ENCODE assay signal across 20 mouse cellular contexts in the genomic region with DNA sequence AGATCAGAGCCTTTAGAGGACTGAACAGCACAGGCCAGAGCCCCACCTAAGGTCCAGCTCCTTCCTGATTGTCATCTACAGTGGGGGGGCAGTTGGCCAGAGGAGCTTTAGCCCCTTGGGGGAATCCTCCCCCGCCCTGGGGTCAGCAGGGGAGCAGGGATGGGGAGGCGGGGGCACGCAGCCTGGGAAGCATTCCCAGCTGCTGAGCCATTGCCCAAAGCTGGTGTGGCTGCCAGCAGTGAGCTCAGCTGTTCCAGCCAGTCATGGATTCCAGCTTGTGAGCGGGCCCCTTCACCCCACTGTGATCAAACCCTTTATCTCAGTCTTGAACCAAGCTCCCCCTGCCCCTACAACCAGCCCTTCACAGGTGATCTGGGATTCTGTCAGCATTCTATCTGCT. TPM values are rescaled to one million over a fixed set of nuclear protein-coding genes. Genes with fewer than 3 reads are reported as not detected.
DNase-seq lines count a peak whose midpoint lies in the region; ATAC-seq and TF ChIP-seq lines count a peak whose summit lies in the region.
"Had no signal": no experiment of that assay in that cellular context is flagged by ENCODE, and none has a peak within 500 bp of the region (broad histone marks: within the 10 kb centered on the region; RNA-seq: fewer than 3 reads in every experiment).

No protein-coding gene starts in this region.

- 0 out of 2 replicates have a peak overlapping the region, but pooled peaks have one; percentile 23 for H3K27ac ChIP-seq in layer of hippocampus, adult 2 months
- H3K27ac ChIP-seq: embryonic facial prominence, embryonic 12.5 days; forebrain, embryonic 12.5 days; hindbrain, embryonic 12.5 days; lung, embryonic 15.5 days had no signal

- peak; percentile 30 to 34 for DNase-seq in cerebellum, postnatal 14 days
- DNase-seq in cerebellum, adult 9-10 months: no peak
- peak; percentile 20 to 21 for DNase-seq in layer of hippocampus, adult 2 months (ENCODE audit: low spot score in 2 of 2)
- no peak for DNase-seq in layer of hippocampus, postnatal 14 days (ENCODE audit: low spot score in 2 of 2)
- DNase-seq in NIH3T3 (ENCODE audit: low read depth): peak; percentile 75
- peak; percentile 39 for DNase-seq in heart, postnatal 25 days (ENCODE audit: low spot score)
- DNase-seq in adrenal gland, postnatal 25 days: no peak
- DNase-seq: adrenal gland, postnatal 10 days; cerebellum, postnatal 36 days; kidney, postnatal 25 days; right cerebral cortex, postnatal 14 days had no signal

- no peak for ATAC-seq in megakaryocyte progenitor cell, adult 5-6 weeks (replicated peaks; ENCODE audit: poor library complexity)
- ATAC-seq: intestine, postnatal 0 days had no signal

- no peak overlapping the region for H3K4me3 ChIP-seq in layer of hippocampus, adult 2 months
- H3K4me3 ChIP-seq: embryonic facial prominence, embryonic 12.5 days; forebrain, embryonic 12.5 days; hindbrain, embryonic 12.5 days; lung, embryonic 15.5 days had no signal

- no peak for TF ChIP-seq CTCF in layer of hippocampus, adult 2 months (conservative IDR thresholded peaks at IDR 0.05)

- intact Hi-C loops in heart, postnatal 25 days (cut with DNase I): loop anchor here (5.0 kb wide), 1 partner anchor 77 kb away; no protein-coding TSS in a partner anchor

RNA-seq across cellular contexts. Expression of a gene that starts 6.2 kb away (rescaled TPM):
- 1 to 10 TPM; 1.2 to 1.4 TPM for total RNA-seq in layer of hippocampus, adult 2 months (2021)
- 1 to 10 TPM; 1.8 to 3.2 TPM for total RNA-seq in layer of hippocampus, postnatal 14 days (2021)
- 100 to 1,000 TPM; 201 to 220 TPM for total RNA-seq in heart, postnatal 25 days (2021)
- 1.4 and 1.8 TPM in 2 replicates for total RNA-seq in adrenal gland, postnatal 25 days (2021)
- total RNA-seq in megakaryocyte progenitor cell, adult 5-6 weeks (2015): not detected in 2 replicates
- not detected in 2 replicates for total RNA-seq in megakaryocyte progenitor cell, adult 5-6 weeks (2017)
- total RNA-seq: neutrophil, adult 5-6 weeks had no signal

RNA-seq across cellular contexts. Expression of a gene that starts 28.3 kb away (rescaled TPM):
- total RNA-seq in layer of hippocampus, adult 2 months (2021): 100 to 1,000 TPM; 245 to 247 TPM
- 100 to 1,000 TPM; 234 to 240 TPM for total RNA-seq in layer of hippocampus, postnatal 14 days (2021)
- 100 to 1,000 TPM in 1 of 2 experiments, 10 to 100 TPM in 1; 99.3 to 109 TPM for total RNA-seq in heart, postnatal 25 days (2021)
- total RNA-seq in adrenal gland, postnatal 25 days (2021): 195 TPM in 2 replicates
- 205 and 206 TPM in 2 replicates for total RNA-seq in megakaryocyte progenitor cell, adult 5-6 weeks (2015)
- 115 and 159 TPM in 2 replicates for total RNA-seq in megakaryocyte progenitor cell, adult 5-6 weeks (2017)

RNA-seq across cellular contexts. Expression of a gene that starts 32.0 kb away (rescaled TPM):
- total RNA-seq in layer of hippocampus, adult 2 months (2021): under 1 TPM in 1 of 2 experiments, not detected in 1; 0.59 TPM
- under 1 TPM in 1 of 2 experiments, not detected in 1; 0.85 TPM for total RNA-seq in layer of hippocampus, postnatal 14 days (2021)
- total RNA-seq in heart, postnatal 25 days (2021): not detected
- not detected in 2 replicates for total RNA-seq in adrenal gland, postnatal 25 days (2021)
- 0.79 TPM in 1 of 2 replicates, not detected in the other for total RNA-seq in megakaryocyte progenitor cell, adult 5-6 weeks (2015)
- not detected in 2 replicates for total RNA-seq in megakaryocyte progenitor cell, adult 5-6 weeks (2017)
- total RNA-seq: gastrocnemius, postnatal 4 days; liver, adult 2 months had no signal

RNA-seq across cellular contexts. Expression of a gene that starts 43.1 kb away (rescaled TPM):
- total RNA-seq in layer of hippocampus, adult 2 months (2021): 10 to 100 TPM; 66.9 to 74.2 TPM
- total RNA-seq in layer of hippocampus, postnatal 14 days (2021): 10 to 100 TPM; 60.0 to 66.7 TPM
- total RNA-seq in heart, postnatal 25 days (2021): 1 to 10 TPM; 1.9 to 3.1 TPM
- 3.6 and 4.7 TPM in 2 replicates for total RNA-seq in adrenal gland, postnatal 25 days (2021)
- total RNA-seq in megakaryocyte progenitor cell, adult 5-6 weeks (2015): not detected in 2 replicates
- 0.41 TPM in 1 of 2 replicates, not detected in the other for total RNA-seq in megakaryocyte progenitor cell, adult 5-6 weeks (2017)
- total RNA-seq: neutrophil, adult 5-6 weeks had no signal

RNA-seq across cellular contexts. Expression of a gene that starts 51.0 kb away (rescaled TPM):
- total RNA-seq in layer of hippocampus, adult 2 months (2021): not detected
- total RNA-seq in layer of hippocampus, postnatal 14 days (2021): under 1 TPM; 0.26 to 0.35 TPM
- not detected for total RNA-seq in heart, postnatal 25 days (2021)
- total RNA-seq in adrenal gland, postnatal 25 days (2021): 0.12 TPM in 1 of 2 replicates, not detected in the other
- not detected in 2 replicates for total RNA-seq in megakaryocyte progenitor cell, adult 5-6 weeks (2015)
- total RNA-seq in megakaryocyte progenitor cell, adult 5-6 weeks (2017): not detected in 2 replicates
- total RNA-seq: adrenal gland, postnatal 10 days; neutrophil, adult 5-6 weeks had no signal

Comparison
In these comparisons a context has a peak if more than half of its experiments do, and no peak if none do; other contexts are left out.
1. DNase-seq: peak in cerebellum, postnatal 14 days (2 of 2), layer of hippocampus, adult 2 months (2 of 2), NIH3T3 (single experiment) and heart, postnatal 25 days (single experiment); none in cerebellum, adult 9-10 months (single experiment), layer of hippocampus, postnatal 14 days (0 of 2) and adrenal gland, postnatal 25 days (single experiment).
2. RNA of a gene that starts 6.2 kb away (total RNA-seq): 201 to 220 TPM in heart, postnatal 25 days; 1.8 to 3.2 TPM in layer of hippocampus, postnatal 14 days, 1.4 to 1.8 TPM in adrenal gland, postnatal 25 days, 1.2 to 1.4 TPM in layer of hippocampus, adult 2 months and not detected in megakaryocyte progenitor cell, adult 5-6 weeks; every median in the first group is over 10 times any median in the second.